Mouse (Mus musculus): Measurements from ENCODE around the gene Casz1.
A peak's percentile ranks its signal among the peaks of the same experiment; 100 is the strongest.

The Casz1 gene

GRCm38 (mm10) chr4:148876166-148876565 is 71.9 kb downstream of the Casz1 start:
- DNase-seq (ENCODE audit: extremely low spot score) = no peak

DNA sequence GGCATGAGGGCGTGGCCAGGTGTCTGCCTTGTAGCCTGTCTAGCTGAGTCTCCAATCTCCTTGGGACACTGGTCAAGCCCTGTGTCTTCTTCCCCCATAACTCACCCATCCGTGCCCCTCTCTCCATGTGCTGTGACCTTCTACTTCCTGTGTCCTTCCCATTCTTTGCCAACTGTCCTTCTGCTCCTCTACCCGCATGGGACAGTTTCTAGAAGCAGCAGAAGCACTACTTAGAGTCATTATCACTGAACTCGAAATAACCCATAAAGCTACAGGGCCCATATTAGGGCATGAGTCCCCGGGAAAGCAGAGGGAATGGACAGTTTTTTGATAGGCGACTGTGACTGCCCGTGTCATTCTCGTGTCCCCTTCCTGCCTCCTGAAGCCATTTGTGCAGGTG is 72.6 kb downstream of the Casz1 start:
- DNase-seq (ENCODE audit: extremely low spot score) = no peak

GRCm38 (mm10) chr4:148878192-148878983 is 74.2 kb downstream of the Casz1 start:
- DNase-seq (ENCODE audit: extremely low spot score) = no peak

DNA sequence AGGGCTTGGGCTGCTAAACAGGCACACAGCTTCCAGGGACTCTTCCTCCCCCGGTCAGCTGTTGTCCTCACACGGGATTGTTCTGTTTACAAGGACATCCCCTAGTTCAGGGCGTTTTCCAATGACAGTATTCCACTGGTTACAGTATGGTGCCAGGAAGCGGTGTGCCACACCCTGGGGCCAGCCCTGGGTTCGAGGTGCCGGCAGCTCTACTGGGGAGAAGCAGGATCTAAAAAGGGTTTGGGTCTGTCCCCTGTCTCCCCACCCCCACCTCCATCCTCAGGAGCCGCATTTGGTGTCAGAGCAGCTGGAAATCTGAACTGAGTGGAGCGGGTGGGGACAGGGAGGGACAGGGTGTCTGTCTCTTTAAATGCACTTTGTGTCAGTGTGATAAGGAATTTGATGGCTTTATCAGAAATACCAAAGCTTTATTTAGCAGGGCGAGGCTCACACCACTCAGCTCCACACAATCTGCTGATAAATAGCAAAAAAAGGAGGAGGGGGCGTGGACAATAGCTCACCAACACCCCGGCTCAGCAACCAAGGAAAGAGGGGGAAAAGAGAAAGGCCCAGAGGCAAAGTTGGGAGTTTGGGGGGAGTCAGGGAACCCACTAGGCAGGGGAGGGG is 74.9 kb downstream of the Casz1 start:
- no peak for DNase-seq (ENCODE audit: extremely low spot score)

DNA sequence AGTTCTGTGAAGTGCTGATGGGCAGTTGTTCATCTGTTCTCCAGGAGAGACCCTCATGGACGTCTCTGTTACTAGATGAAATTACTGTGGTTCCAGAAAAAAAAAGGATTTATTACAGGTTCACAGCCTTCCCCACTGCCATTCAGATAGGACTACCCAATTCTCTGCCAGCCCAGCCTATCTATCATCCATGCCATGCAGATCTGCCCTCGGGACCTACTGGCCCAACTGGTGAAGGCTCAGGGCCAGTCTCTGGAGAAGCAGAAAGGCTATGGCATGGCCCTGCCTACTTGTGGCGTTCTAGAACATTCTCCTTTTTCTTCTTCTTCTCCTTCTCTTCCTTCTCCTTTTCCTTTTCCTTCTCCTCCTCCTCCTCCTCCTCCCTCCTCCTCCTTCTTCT is 75.4 kb downstream of the Casz1 start:
- DNase-seq (ENCODE audit: extremely low spot score) = no peak

DNA sequence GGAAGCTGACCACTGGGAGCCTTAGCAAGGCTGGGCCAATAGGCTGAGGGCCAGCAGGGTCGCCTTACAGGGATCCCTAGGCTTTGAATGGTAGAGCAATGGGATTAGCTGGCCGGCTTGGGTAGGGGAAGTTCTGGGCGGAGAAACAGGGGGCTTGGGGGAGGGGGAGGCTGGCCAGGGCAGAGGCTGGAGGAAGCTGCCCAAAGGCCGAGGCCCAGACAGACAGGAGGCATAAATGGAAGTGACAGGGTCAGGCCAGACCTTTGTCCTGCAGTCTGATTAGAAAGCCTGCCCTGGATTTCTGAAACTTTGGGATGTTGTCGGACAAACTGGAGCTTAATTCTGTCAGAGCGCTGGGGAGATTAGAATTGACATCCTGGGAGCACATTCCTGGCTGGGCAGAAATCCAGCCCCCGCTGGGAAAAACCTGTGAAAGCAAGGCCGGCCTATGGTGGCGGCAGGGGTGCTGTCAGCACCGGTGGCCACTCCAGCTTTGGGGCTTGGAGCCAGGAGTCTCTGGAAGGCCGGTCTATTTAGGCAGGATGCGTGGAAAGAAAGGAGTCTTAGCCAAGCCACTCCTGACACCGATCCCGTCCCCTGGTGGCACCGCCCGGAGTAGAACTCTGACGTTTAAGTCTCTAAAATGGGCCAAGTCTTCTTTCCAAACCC is 76.9 kb downstream of the Casz1 start:
- peak; percentile 76 for DNase-seq (ENCODE audit: extremely low spot score)

GRCm38 (mm10) chr4:148881838-148882237 is 77.6 kb downstream of the Casz1 start:
- no peak for DNase-seq (ENCODE audit: extremely low spot score)

GRCm38 (mm10) chr4:148882360-148882929 is 78.2 kb downstream of the Casz1 start:
- DNase-seq (ENCODE audit: extremely low spot score) = no peak

GRCm38 (mm10) chr4:148884596-148884995 is 80.4 kb downstream of the Casz1 start:
- no peak for DNase-seq (ENCODE audit: extremely low spot score)

GRCm38 (mm10) chr4:148885401-148885800 is 81.2 kb downstream of the Casz1 start:
- no peak for DNase-seq (ENCODE audit: extremely low spot score)

GRCm38 (mm10) chr4:148885921-148886540 is 81.8 kb downstream of the Casz1 start:
- peak; percentile 50 for DNase-seq (ENCODE audit: extremely low spot score)

GRCm38 (mm10) chr4:148888229-148888628 is 84.0 kb downstream of the Casz1 start:
- DNase-seq (ENCODE audit: extremely low spot score) = no peak

GRCm38 (mm10) chr4:148889011-148889410 is 84.8 kb downstream of the Casz1 start:
- no peak for DNase-seq (ENCODE audit: extremely low spot score)

DNA sequence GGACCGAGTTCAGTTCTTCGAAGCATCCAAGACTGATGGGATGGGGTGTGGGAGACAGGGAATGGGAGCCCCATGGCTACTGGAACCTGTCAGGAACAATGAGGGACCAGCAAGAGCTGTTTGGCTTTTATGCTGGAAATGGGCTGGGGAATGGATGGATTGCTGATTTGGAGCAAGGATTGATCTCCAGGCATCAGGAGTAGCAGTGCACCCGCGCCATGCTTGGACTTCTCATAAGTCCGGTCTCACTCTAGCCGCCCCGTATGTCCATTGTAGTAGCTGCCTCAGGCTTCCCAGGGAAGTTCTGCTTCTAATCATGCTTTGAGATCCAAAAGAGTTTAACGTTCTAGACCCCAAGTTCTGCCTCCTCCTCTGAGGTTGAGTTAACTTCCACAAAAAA is 86.2 kb downstream of the Casz1 start:
- no peak for DNase-seq (ENCODE audit: extremely low spot score)

- peak; percentile 90 for DNase-seq (ENCODE audit: extremely low spot score)
Observed at GRCm38 (mm10) chr4:148890892-148891838, 86.9 kb downstream of the Casz1 start.

DNA sequence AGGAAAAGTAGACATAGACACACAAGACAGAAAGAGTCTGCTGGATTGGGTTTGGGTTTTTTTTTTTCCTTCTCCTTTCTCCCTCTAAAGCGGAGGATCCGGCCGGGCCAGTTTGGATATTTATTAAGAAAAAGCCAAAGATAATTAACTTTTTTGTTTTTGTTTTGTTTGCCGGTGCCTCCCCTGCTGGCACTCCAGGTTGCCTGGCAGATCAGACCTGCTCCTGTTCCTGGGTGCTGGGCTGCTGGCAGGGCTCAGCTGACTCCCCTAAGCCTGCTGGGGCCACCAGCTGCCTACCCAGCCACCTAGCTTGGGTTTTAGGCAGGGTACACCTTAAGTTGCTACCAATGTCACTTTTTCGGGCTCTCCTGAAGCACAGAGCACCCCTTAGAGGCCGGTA is 91.9 kb downstream of the Casz1 start:
- DNase-seq (ENCODE audit: extremely low spot score) = no peak

DNA sequence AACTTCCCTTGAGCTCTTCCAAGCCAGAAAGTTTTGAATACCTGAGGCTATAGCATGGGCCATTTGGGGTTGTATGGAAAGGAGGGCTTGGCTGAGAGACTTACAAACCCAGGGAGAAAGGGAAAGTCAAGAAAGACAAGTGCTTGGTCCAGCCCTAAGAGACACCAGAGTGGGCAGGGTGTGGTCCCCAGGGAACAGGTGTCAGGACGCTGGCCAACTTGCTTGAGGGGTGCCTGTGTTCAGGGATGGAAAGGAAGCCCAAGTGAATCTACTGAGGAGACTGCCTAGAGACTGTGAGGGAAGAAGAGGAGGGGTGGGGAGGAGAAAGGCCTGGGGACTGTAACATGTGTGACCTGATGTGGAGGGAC is 95.7 kb downstream of the Casz1 start:
- no peak for DNase-seq (ENCODE audit: extremely low spot score)

DNA sequence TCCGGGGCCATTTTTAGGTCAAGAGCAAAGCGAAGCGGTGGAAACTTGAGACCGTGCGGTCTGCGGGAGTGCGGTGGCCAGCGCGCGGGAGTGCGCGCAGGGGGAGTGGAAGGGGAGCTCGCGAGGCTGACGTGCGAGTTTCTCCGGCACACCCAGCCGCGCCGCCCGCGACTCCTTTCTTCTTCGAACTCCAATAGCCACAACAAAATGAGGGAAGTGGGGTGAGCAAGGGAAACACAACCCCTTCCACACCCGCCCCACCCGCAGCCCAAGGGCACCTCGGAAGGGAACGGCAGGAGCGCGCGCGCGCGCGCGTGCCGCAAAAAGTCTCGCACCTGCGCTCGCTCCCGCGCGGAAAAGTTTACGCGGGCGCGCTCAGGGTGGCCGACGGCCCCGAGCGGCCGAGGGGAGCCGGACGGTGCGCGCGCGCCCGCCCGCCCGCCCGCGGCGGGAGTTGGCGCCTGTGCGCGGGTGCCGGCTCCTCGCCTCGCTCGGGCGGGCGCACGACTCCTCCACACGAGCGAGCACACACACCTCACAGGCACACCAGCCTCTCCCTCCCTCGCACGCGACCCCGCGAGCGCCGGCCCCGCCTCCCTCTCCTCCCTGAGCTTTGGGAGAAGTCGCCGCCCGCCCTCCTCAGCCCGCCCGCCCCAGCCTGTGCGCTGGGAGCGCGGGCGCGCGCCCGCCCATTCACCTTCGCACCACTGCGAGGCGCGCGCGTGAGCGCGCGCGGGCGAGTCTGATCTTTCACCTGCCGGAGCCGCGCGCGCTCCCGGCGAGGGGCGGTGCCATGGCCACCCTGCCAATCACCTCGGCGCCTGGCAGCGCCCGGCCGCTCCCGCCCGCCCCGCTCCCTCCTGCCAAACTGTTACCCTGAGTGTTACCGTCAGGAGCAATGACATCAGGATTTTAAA is 96.3 kb downstream of the Casz1 start:
- DNase-seq (ENCODE audit: extremely low spot score) = peak; percentile 87

- no peak for DNase-seq (ENCODE audit: extremely low spot score)
Observed at GRCm38 (mm10) chr4:148901275-148902052, 97.2 kb downstream of the Casz1 start.
